Mouse (Mus musculus): ENCODE results near the gene Spock1. TPM values are rescaled to one million over a fixed set of nuclear protein-coding genes. Genes with fewer than 3 reads are reported as not detected.

Spock1 gene
- polyA plus RNA-seq, 1 experiment from 2014 or later: 12.5 TPM

DNA sequence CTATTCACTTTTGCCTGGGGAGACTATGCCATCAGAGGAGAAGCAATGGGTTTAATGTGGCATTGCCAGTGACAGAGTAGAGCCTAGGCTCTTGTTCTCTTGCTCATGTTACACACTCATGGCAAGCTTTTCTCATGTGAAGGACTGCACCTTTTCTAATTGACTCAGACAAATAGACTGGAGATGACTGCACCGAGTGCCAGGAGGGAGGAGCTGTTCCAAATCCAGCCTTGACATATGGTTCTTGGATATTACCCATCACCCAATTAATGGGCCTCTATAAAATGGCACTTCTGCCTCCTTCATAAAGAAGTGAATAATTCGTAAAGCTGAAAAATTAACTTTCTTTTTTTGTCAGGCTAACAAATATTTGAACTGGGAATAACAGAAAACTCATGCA lies 259.3 kb downstream of the Spock1 start:
- ATAC-seq (ENCODE audit: low read depth): no peak
- no peak overlapping the region for H3K27ac ChIP-seq (replicated peaks; ENCODE audit: low read depth, low read length)
- H3K27me3 ChIP-seq (replicated peaks; ENCODE audit: control insufficient read depth, insufficient read depth, low read length): no peaks in the 10 kb centered on the region
- H3K36me3 ChIP-seq (ENCODE audit: control insufficient read depth, insufficient read depth, low read length): no peaks in the 10 kb centered on the region
- H3K4me1 ChIP-seq (ENCODE audit: control insufficient read depth, insufficient read depth, low read length): no peaks in the 10 kb centered on the region
- H3K9me3 ChIP-seq (ENCODE audit: control insufficient read depth, low read length): no peaks in the 10 kb centered on the region
- no peak for DNase-seq (ENCODE audit: low spot score)
- 76% methylated on average over 2 of the region's 2 CpGs for WGBS
- H3K9ac ChIP-seq (ENCODE audit: low read depth, low read length): no peak overlapping the region
- H3K4me2 ChIP-seq (ENCODE audit: low read depth, low read length): no peak overlapping the region
- H3K4me3 ChIP-seq (ENCODE audit: low read depth, low read length): no peak overlapping the region

DNA sequence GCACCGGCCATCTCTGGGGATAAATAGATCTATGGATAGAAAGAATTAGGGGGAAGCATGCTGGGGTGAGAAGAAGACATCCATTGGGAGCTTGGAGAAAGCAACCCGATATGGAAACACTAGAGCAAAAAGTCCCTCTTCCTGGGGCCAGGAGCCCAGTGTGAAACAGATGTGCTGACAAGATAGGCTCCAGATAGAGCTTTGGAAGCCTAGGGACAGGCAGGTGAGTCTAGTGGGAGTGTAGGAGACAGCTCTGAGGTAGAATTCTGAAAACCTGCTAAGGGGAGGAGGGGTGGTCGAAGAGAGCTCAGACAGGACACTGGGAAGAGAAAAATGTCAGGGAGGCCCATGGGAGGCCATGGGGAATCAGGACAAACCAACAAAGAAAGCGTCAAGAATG lies 260.7 kb downstream of the Spock1 start:
- H3K9me3 ChIP-seq (ENCODE audit: control insufficient read depth, low read length): no peaks in the 10 kb centered on the region
- no peaks in the 10 kb centered on the region for H3K36me3 ChIP-seq (ENCODE audit: control insufficient read depth, insufficient read depth, low read length)
- H3K4me3 ChIP-seq (ENCODE audit: low read depth, low read length): no peak overlapping the region
- no peaks in the 10 kb centered on the region for H3K4me1 ChIP-seq (ENCODE audit: control insufficient read depth, insufficient read depth, low read length)
- ATAC-seq (ENCODE audit: low read depth) (no peak), DNase-seq (ENCODE audit: low spot score) (no peak)
- H3K4me2 ChIP-seq (ENCODE audit: low read depth, low read length): no peak overlapping the region
- H3K27ac ChIP-seq (replicated peaks; ENCODE audit: low read depth, low read length): no peak overlapping the region
- WGBS: 74% methylated on average over 4 of the region's 4 CpGs
- H3K9ac ChIP-seq (ENCODE audit: low read depth, low read length): no peak overlapping the region
- H3K27me3 ChIP-seq (replicated peaks; ENCODE audit: control insufficient read depth, insufficient read depth, low read length): no peaks in the 10 kb centered on the region

DNA sequence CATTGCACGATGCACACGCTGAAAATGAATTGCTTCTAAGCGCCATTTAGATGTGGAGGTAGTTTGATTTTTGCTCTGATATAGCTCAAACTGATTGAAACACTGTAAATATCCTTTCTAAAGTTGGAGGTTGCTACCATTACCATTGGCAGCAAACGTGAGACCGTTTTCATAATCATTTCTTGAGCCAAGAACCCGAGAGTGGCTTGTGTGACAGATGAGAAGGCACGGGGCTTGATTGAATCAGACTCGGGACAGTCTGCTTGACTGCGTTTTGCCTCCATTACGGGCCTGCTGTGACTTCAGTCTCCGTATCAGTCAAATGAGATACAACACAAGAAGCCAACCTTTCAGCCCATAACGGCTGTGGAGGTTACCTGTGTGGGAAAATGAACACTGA lies 265.1 kb downstream of the Spock1 start:
- 74% methylated on average over 12 of the region's 12 CpGs for WGBS

DNA sequence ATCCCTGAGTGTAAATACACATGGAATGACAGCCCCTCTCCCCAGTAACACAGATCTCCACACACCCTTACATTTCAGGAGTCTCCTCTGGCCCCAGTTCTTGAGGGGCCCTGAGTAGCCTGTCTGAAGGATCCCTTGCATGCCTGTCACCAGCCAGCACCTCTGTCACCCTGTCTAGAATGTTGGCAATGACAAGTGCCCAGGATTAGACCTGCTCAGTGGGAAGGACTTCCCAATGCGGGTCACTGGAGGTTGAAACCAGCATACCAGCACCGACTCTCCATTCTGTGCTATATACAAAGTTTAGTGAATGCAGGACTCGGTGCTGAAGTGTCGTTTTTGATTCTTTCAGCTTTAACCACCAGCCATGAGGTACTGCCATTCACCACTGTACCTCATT lies 266.5 kb downstream of the Spock1 start:
- H3K27me3 ChIP-seq (replicated peaks; ENCODE audit: control insufficient read depth, insufficient read depth, low read length): no peaks in the 10 kb centered on the region
- ATAC-seq (ENCODE audit: low read depth) (no peak), DNase-seq (ENCODE audit: low spot score) (no peak)
- H3K4me1 ChIP-seq (ENCODE audit: control insufficient read depth, insufficient read depth, low read length): no peaks in the 10 kb centered on the region
- H3K27ac ChIP-seq (replicated peaks; ENCODE audit: low read depth, low read length): no peak overlapping the region
- H3K4me3 ChIP-seq (ENCODE audit: low read depth, low read length): no peak overlapping the region
- H3K9me3 ChIP-seq (ENCODE audit: control insufficient read depth, low read length): no peaks in the 10 kb centered on the region
- H3K36me3 ChIP-seq (ENCODE audit: control insufficient read depth, insufficient read depth, low read length): no peaks in the 10 kb centered on the region
- WGBS: 76% methylated on average over 4 of the region's 4 CpGs
- H3K4me2 ChIP-seq (ENCODE audit: low read depth, low read length): no peak overlapping the region
- H3K9ac ChIP-seq (ENCODE audit: low read depth, low read length): no peak overlapping the region

More for the DNA sequence above, 265.1 kb downstream of the Spock1 start:
- Histone ChIP-seq H3K9ac (ENCODE audit: low read depth, low read length) (no peak overlapping the region), H3K4me2 (ENCODE audit: low read depth, low read length) (no peak overlapping the region), H3K9me3 (ENCODE audit: control insufficient read depth, low read length) (no peaks in the 10 kb centered on the region), H3K36me3 (ENCODE audit: control insufficient read depth, insufficient read depth, low read length) (no peaks in the 10 kb centered on the region), H3K4me3 (ENCODE audit: low read depth, low read length) (no peak overlapping the region), H3K4me1 (ENCODE audit: control insufficient read depth, insufficient read depth, low read length) (no peaks in the 10 kb centered on the region), H3K27me3 (replicated peaks; ENCODE audit: control insufficient read depth, insufficient read depth, low read length) (no peaks in the 10 kb centered on the region), H3K27ac (replicated peaks; ENCODE audit: low read depth, low read length) (no peak overlapping the region)
- DNase-seq (ENCODE audit: low spot score) (no peak), ATAC-seq (ENCODE audit: low read depth) (no peak)

DNA sequence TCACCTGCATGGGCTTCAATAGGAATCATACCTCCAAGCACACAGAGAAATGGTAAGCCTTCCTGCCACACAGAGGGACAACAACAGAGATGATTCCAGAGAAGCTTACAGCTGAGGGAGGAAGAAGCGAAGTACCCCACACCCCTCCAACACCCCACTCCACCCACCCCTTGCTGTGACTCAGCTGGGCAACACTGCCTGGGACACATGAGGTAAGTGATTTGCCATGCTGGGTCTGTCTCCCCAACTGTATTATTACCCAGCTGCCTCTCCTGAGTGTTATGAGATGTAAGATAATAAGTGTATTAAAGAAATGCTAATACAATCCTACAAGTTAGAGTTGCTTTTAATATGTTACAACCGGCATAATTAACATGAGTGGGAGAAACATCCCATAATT lies 267.2 kb downstream of the Spock1 start:
- no peak for ATAC-seq (ENCODE audit: low read depth)
- 89% methylated on average over 2 of the region's 2 CpGs for WGBS
- H3K4me2 ChIP-seq (ENCODE audit: low read depth, low read length): no peak overlapping the region
- no peak overlapping the region for H3K9ac ChIP-seq (ENCODE audit: low read depth, low read length)
- no peak for DNase-seq (ENCODE audit: low spot score)
- H3K4me1 ChIP-seq (ENCODE audit: control insufficient read depth, insufficient read depth, low read length): no peaks in the 10 kb centered on the region
- no peaks in the 10 kb centered on the region for H3K27me3 ChIP-seq (replicated peaks; ENCODE audit: control insufficient read depth, insufficient read depth, low read length)
- H3K36me3 ChIP-seq (ENCODE audit: control insufficient read depth, insufficient read depth, low read length): no peaks in the 10 kb centered on the region
- H3K9me3 ChIP-seq (ENCODE audit: control insufficient read depth, low read length): no peaks in the 10 kb centered on the region
- no peak overlapping the region for H3K4me3 ChIP-seq (ENCODE audit: low read depth, low read length)
- no peak overlapping the region for H3K27ac ChIP-seq (replicated peaks; ENCODE audit: low read depth, low read length)

DNA sequence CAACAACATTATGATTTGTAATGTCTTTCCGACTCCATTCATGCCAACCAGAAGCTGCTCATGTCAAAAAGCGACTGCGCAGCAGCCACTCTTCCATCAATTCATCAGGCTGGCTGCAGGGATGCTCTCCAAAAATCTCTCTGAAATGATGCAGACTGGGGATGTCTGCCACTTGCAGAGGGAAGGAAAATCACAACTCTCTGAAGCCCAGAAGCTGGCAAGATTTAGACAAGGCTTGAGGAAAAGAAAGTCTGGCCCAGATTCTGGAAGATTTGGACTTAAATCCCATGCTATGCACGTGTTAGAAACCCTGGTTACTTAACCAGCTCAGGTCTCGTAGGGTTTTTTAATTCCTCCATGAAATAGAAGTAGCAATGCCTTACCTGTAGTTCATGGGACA lies 269.3 kb downstream of the Spock1 start:
- H3K9ac ChIP-seq (ENCODE audit: low read depth, low read length): no peak overlapping the region
- no peaks in the 10 kb centered on the region for H3K4me1 ChIP-seq (ENCODE audit: control insufficient read depth, insufficient read depth, low read length)
- no peak overlapping the region for H3K4me2 ChIP-seq (ENCODE audit: low read depth, low read length)
- no peaks in the 10 kb centered on the region for H3K27me3 ChIP-seq (replicated peaks; ENCODE audit: control insufficient read depth, insufficient read depth, low read length)
- no peaks in the 10 kb centered on the region for H3K9me3 ChIP-seq (ENCODE audit: control insufficient read depth, low read length)
- no peak overlapping the region for H3K4me3 ChIP-seq (ENCODE audit: low read depth, low read length)
- H3K36me3 ChIP-seq (ENCODE audit: control insufficient read depth, insufficient read depth, low read length): no peaks in the 10 kb centered on the region
- WGBS: 74% methylated on average over 5 of the region's 5 CpGs
- ATAC-seq (ENCODE audit: low read depth): no peak
- no peak for DNase-seq (ENCODE audit: low spot score)
- no peak overlapping the region for H3K27ac ChIP-seq (replicated peaks; ENCODE audit: low read depth, low read length)

DNA sequence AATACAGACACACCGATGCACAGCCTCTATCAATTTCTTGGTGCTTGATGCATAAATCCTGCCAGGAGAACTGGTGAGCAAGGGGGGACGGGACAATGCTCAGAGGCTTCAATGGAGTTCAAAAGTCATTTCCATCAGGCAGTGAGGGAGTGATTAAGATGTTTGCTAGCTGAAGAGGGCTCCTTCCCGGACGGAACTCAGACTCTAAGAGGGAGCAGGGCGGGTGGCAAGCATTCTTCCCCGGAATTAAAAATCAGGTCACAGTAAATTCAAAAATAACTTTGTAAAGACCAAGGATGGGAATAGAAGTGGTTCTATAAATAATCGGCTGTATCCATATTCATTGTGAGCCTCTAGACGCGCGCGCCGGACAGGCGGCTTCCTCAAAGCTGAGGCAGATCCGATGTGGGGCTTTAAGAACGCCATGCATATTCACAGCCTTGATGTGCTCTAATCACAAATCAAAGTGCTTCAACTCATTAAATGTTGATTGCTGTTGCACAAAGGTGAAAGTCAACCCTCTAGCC lies 270.5 kb downstream of the Spock1 start:
- no peak overlapping the region for H3K4me3 ChIP-seq (ENCODE audit: low read depth, low read length)
- no peak overlapping the region for H3K27ac ChIP-seq (replicated peaks; ENCODE audit: low read depth, low read length)
- H3K27me3 ChIP-seq (replicated peaks; ENCODE audit: control insufficient read depth, insufficient read depth, low read length): no peaks in the 10 kb centered on the region
- no peak overlapping the region for H3K4me2 ChIP-seq (ENCODE audit: low read depth, low read length)
- no peaks in the 10 kb centered on the region for H3K9me3 ChIP-seq (ENCODE audit: control insufficient read depth, low read length)
- no peaks in the 10 kb centered on the region for H3K36me3 ChIP-seq (ENCODE audit: control insufficient read depth, insufficient read depth, low read length)
- no peaks in the 10 kb centered on the region for H3K4me1 ChIP-seq (ENCODE audit: control insufficient read depth, insufficient read depth, low read length)
- H3K9ac ChIP-seq (ENCODE audit: low read depth, low read length): no peak overlapping the region
- ATAC-seq (ENCODE audit: low read depth): no peak
- 88% methylated on average over 15 of the region's 15 CpGs for WGBS
- no peak for DNase-seq (ENCODE audit: low spot score)

DNA sequence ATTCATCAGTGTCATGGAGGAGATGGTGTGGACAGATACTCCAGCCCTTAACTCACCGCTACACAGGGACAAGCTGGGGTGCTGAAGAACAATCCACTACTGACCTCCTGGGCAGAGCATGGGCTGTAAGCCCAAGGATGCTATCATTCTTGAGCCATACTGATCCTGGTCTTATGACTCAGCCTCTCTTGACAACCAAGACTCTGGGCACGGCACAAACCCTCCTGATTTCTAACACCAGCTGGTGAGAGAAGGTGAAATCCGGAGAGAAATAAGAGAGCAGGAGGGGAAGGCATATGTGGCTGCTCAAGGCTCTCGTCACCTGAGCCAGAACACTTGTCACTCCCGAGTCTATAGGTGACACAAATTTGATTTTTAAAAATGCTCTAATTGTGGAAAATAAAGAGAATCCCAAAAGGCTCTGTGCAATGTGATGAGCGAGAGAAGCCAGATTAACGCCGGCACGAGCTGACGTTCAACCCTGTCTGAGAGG lies 271.0 kb downstream of the Spock1 start:
- no peaks in the 10 kb centered on the region for H3K27me3 ChIP-seq (replicated peaks; ENCODE audit: control insufficient read depth, insufficient read depth, low read length)
- no peak overlapping the region for H3K4me3 ChIP-seq (ENCODE audit: low read depth, low read length)
- DNase-seq (ENCODE audit: low spot score) (no peak), ATAC-seq (ENCODE audit: low read depth) (no peak)
- WGBS: 83% methylated on average over 10 of the region's 10 CpGs
- no peak overlapping the region for H3K4me2 ChIP-seq (ENCODE audit: low read depth, low read length)
- H3K9ac ChIP-seq (ENCODE audit: low read depth, low read length): no peak overlapping the region
- no peaks in the 10 kb centered on the region for H3K36me3 ChIP-seq (ENCODE audit: control insufficient read depth, insufficient read depth, low read length)
- no peak overlapping the region for H3K27ac ChIP-seq (replicated peaks; ENCODE audit: low read depth, low read length)
- no peaks in the 10 kb centered on the region for H3K4me1 ChIP-seq (ENCODE audit: control insufficient read depth, insufficient read depth, low read length)
- H3K9me3 ChIP-seq (ENCODE audit: control insufficient read depth, low read length): no peaks in the 10 kb centered on the region

DNA sequence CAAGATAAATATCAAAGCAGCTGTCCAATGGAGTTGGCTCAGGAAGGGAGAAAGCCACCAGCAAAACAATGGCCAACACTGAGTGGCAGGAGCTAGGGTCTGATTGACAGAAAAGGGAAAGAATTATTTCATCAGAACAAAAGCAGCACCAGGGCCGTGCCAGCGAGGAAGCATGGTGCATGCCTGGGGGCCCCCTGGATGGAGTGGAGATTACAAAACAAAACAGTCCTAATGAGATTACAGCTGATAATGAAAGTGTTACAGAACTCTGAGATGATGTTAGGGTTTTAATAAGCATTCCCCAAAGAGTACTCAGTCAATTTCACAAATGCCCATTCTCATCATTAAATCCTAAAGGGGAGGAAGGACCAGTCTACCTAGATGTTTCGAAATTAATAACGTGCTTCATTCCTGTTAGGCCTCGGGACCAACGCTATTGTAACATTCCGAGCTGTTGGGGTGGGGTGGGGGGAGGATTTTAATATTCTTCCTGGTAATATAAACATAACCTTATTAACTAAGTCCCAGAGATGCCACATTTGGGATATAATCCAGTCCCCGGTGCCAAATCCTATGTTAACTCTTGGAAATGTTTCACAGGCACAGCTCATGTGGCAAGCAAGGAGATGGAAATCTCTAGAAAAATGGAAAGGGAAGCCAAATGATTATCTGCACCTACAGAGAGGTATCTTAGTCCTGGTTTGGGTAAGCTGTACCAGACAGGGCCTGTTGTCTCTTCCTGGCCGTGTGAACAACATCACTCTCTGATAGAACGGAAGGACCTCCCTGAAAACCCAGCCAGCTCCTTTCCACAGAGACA lies 271.7 kb downstream of the Spock1 start:
- Histone ChIP-seq H3K4me2 (ENCODE audit: low read depth, low read length) (no peak overlapping the region), H3K27ac (replicated peaks; ENCODE audit: low read depth, low read length) (no peak overlapping the region), H3K9ac (ENCODE audit: low read depth, low read length) (no peak overlapping the region), H3K4me1 (ENCODE audit: control insufficient read depth, insufficient read depth, low read length) (no peaks in the 10 kb centered on the region), H3K9me3 (ENCODE audit: control insufficient read depth, low read length) (no peaks in the 10 kb centered on the region), H3K36me3 (ENCODE audit: control insufficient read depth, insufficient read depth, low read length) (no peaks in the 10 kb centered on the region), H3K27me3 (replicated peaks; ENCODE audit: control insufficient read depth, insufficient read depth, low read length) (no peaks in the 10 kb centered on the region), H3K4me3 (ENCODE audit: low read depth, low read length) (no peak overlapping the region)
- WGBS: 74% methylated on average over 10 of the region's 10 CpGs
- ATAC-seq (ENCODE audit: low read depth) (0 out of 2 replicates have a peak, but pooled peaks have one; percentile 55), DNase-seq (ENCODE audit: low spot score) (no peak)
